Mouse (Mus musculus) embryonic fibroblast, embryonic 13.5 days (primary cell): ENCODE results near the gene Rad9a.

Source experiments
- CTCF ChIP-seq: IDR thresholded peaks from 2 replicates; pipeline ENCODE4 v1.5.1; 2011; ENCODE audit warnings: mild to moderate bottlenecking, control low read depth, low read length, moderate library complexity, borderline replicate concordance; ENCODE audit not compliant: insufficient read depth
- POLR2A ChIP-seq: IDR thresholded peaks from 2 replicates; pipeline ENCODE4 v1.6.1; 2011; ENCODE audit warnings: low read depth, mild to moderate bottlenecking, control low read depth, low read length, moderate library complexity

DNA sequence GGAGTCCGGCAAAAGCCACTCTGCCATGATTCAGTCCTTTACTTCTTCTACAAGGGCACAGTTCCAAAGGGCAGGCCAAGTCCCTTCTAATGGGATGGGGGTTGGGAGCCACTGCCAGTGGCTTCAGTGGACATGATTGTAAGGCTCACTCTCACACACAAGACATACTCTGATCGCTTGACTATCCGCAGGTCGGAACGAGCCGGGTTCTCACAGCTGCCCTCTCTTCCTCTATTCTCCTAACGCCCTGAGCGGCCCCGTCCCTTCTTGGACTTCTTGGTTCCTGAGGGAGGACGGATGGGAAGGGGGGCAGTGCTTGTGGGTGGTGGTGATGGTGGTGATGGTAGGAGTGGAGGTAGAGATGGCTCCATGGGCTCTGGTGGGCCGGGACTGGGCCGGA, 44.7 kb downstream of the Rad9a start:
- TF ChIP-seq CTCF (no peak), POLR2A (no peak)
